Mouse (Mus musculus) heart, embryonic 14.5 days (tissue): ENCODE measurements around the gene Prkar1a. TPM values are rescaled to one million over a fixed set of nuclear protein-coding genes. Genes with fewer than 3 reads are reported as not detected.

Source experiments
- ATAC-seq: fragments of 200-750 bp; cut with Nextera tagmentation; 2 replicates; pipeline ENCODE4 v1.8.0; 2017; ENCODE audit warnings: low read depth, moderate TSS enrichment; ENCODE audit not compliant: insufficient number of reproducible peaks, insufficient read depth, low FRiP score
- H3K27ac ChIP-seq, 2 experiments: fragments of 200-500 bp in 1 of 2; fragments of 300-500 bp in 1 of 2; sonication (generic) in 1 of 2; replicated peaks in 1 of 2; 2 replicates each; pipeline ENCODE4 v1.5.1; 2012 to 2014; ENCODE audit warnings: low read depth in 2 of 2, low read length in 2 of 2, control low read depth in 1 of 2, mild to moderate bottlenecking in 1 of 2, mixed read lengths in 1 of 2; ENCODE audit not compliant: control insufficient read depth in 1 of 2, insufficient read depth in 1 of 2
- H3K27me3 ChIP-seq: fragments of 300-500 bp; sonication (generic); 2 replicates; pipeline ENCODE4 v1.6.1; 2014; ENCODE audit warnings: mild to moderate bottlenecking, low read length, control low read depth; ENCODE audit not compliant: control insufficient read depth, insufficient read depth
- H3K36me3 ChIP-seq: fragments of 300-500 bp; sonication (generic); 2 replicates; pipeline ENCODE4 v1.6.1; 2014; ENCODE audit warnings: mild to moderate bottlenecking, control low read depth, low read length, mixed read lengths; ENCODE audit not compliant: control insufficient read depth, insufficient read depth
- H3K4me1 ChIP-seq, 2 experiments: fragments of 200-500 bp in 1 of 2; fragments of 300-500 bp in 1 of 2; sonication (generic) in 1 of 2; 2 replicates each; pipeline ENCODE4 v1.6.1; 2012 to 2014; ENCODE audit warnings: low read length in 2 of 2, control low read depth in 1 of 2, mixed read lengths in 1 of 2; ENCODE audit not compliant: control insufficient read depth in 2 of 2, insufficient read depth in 2 of 2
- H3K4me2 ChIP-seq: fragments of 300-500 bp; sonication (generic); 2 replicates; pipeline ENCODE4 v1.6.1; 2014; ENCODE audit warnings: mild to moderate bottlenecking, low read length
- H3K4me3 ChIP-seq, 2 experiments: fragments of 200-500 bp in 1 of 2; fragments of 300-500 bp in 1 of 2; sonication (generic) in 1 of 2; 2 replicates each; pipeline ENCODE4 v1.5.1; 2012 to 2014; ENCODE audit warnings: low read length in 2 of 2, mild to moderate bottlenecking in 2 of 2, control low read depth in 1 of 2, low read depth in 1 of 2, moderate library complexity in 1 of 2; ENCODE audit not compliant: control insufficient read depth in 1 of 2, insufficient read depth in 1 of 2
- H3K9ac ChIP-seq: fragments of 300-500 bp; sonication (generic); 2 replicates; pipeline ENCODE4 v1.6.1; 2014; ENCODE audit warnings: mild to moderate bottlenecking, low read length
- H3K9me3 ChIP-seq: fragments of 300-500 bp; sonication (generic); 2 replicates; pipeline ENCODE4 v1.6.1; 2016; ENCODE audit warnings: low read length, control low read depth; ENCODE audit not compliant: control insufficient read depth
- WGBS: fragments of 180-500 bp; shearing (Covaris S2); extraction: QIAGEN DNeasy Blood & Tissue Kit; methylation state at CpG from one replicate; pipeline ENCODE4 v1.1.7; 2014; 5-methylcytosine and 5-hydroxymethylcytosine counted together
- polyA plus RNA-seq: library from polyadenylated mRNA; unstranded; fragments of >200 nt; fragmentation: Nextera tagmentation; extraction: Ambion mirVana; gene quantifications from 2 replicates; pipeline ENCODE4 v1.2.1, GENCODE M21; 2014

Prkar1a gene
- polyA plus RNA-seq, 1 experiment from 2014 or later, result 492 TPM

DNA sequence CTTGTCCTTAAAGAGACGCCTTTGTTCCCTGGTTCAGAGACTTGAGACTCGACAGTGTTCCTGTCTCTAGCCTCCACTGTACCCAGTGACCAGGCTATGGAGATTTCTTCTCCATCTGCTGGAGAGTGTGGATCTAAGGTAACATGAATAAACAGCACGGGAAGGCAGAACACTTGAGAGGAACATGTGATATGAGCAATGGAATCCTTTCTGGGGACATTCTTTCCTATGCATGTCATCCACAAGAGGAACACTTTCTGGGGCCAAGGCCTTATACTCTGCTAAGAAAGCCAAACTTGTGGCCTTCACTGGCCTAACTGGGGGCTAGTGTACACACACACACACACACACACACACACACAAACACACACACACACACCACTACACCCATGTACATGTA is 32.4 kb downstream of the Prkar1a start:
- Histone ChIP-seq H3K4me2 (0 out of 2 replicates have a peak overlapping the region, but pooled peaks have one; percentile 7), H3K27ac (peak overlapping the region; percentile 54 to 61), H3K4me3 (no peak overlapping the region), H3K27me3 (no peaks in the 10 kb centered on the region), H3K9ac (no peak overlapping the region), H3K4me1 (peaks cover 12 to 17% of the 10 kb centered on the region in 2 experiments), H3K9me3 (no peaks in the 10 kb centered on the region), H3K36me3 (no peaks in the 10 kb centered on the region)
- WGBS, result 43% methylated on average over 3 of the region's 3 CpGs
- peak; percentile 62 for ATAC-seq

DNA sequence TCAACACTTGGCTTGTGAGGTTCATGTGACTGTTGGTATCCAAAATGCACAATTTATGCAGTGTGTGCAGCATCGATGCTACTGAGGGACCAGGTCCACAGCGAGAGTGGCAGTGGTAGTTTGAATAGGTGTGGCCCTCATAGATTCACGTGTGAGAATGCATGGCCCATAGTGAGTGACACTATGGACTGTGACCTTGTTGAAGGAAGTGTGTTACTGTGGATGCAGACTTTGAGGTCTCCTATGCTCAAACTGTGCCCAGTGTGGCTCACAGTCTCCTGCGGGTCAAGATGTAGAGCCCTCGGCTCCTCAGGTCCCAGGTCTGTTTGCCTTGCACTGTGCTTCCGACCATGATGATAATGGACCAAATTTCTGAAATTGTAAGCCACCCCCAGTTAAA is 33.0 kb downstream of the Prkar1a start:
- WGBS, result 92% methylated on average over 6 of the region's 6 CpGs
- Histone ChIP-seq H3K36me3 (no peaks in the 10 kb centered on the region), H3K4me1 (peaks cover 12 to 17% of the 10 kb centered on the region in 2 experiments), H3K4me2 (no peak overlapping the region), H3K27ac (peak overlapping the region; percentile 42 to 61; a peak in 3 of 4 replicates), H3K9me3 (no peaks in the 10 kb centered on the region), H3K9ac (no peak overlapping the region), H3K4me3 (no peak overlapping the region), H3K27me3 (no peaks in the 10 kb centered on the region)
- no peak; the same call in 1 of the 2 replicates for ATAC-seq

DNA sequence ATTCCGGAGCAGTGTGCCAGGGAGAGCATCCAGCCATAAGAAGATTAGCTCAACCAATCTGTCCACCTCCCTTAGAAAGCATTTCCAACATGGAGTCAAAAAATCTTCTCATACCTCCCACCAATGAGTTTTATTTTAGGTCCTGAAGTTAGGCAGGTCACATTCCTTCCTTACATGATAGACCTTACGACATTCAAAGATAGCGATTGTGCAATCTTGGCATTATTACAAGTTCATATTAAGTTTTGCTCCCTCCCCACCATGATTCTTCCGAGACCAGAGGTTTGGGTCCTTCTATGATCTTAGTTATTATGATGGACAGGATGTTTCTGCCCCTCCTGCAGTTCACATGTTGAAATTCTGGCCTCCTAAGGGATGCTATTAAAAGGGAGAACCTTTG is 40.3 kb downstream of the Prkar1a start:
- H3K27ac ChIP-seq, result no peak overlapping the region
- no peaks in the 10 kb centered on the region for H3K27me3 ChIP-seq
- no peaks in the 10 kb centered on the region; a peak in 1 of 4 replicates for H3K4me1 ChIP-seq
- H3K9ac ChIP-seq, result no peak overlapping the region
- no peak overlapping the region for H3K4me2 ChIP-seq
- ATAC-seq, result no peak
- WGBS, result 65% methylated on average over 4 of the region's 4 CpGs
- H3K9me3 ChIP-seq, result no peaks in the 10 kb centered on the region
- H3K4me3 ChIP-seq, result no peak overlapping the region
- no peaks in the 10 kb centered on the region for H3K36me3 ChIP-seq

DNA sequence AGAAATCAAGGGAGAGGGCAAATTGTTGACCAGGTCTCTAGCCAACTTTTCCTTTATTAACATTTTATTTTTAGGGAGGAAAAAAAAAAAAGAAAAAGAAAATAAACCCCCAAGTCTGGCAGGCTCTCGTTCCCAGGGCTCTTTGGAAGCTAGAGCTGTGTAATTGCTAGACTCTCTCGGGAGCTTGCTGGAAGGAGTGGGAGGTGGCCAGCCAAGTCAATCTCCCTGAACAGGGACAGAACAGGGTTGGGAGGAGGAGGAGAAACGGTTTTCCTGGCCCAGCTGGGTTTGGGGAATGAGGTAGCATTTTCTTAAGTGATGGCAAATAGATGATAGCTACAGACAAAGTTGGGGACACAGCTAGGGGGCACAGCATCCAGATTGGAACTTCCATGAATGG is 43.5 kb downstream of the Prkar1a start:
- no peak for ATAC-seq
- Histone ChIP-seq H3K36me3 (no peaks in the 10 kb centered on the region), H3K9me3 (no peaks in the 10 kb centered on the region), H3K27me3 (no peaks in the 10 kb centered on the region), H3K27ac (no peak overlapping the region), H3K4me2 (no peak overlapping the region), H3K4me3 (no peak overlapping the region), H3K4me1 (no peaks in the 10 kb centered on the region; a peak in 1 of 4 replicates), H3K9ac (no peak overlapping the region)
- WGBS, result 43% methylated on average over 3 of the region's 3 CpGs

DNA sequence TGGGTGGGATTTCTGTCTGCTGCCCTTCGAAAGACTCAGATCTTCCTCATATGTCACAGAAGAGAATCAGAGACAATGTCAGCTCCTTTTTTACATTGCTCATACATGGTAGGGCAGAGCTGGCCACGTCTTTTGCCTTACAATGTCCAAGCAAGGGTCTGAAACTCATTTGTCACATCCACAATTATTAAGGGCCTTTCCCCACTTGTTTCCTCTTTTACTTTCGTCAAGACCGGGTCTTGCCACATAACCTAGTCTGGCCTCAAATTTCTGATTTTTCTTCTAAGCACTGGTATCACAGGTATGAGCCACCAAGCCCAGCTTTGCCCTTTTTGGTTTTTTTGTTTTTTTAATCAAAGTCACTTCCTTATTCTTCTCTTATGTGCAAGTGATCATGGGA is 47.3 kb downstream of the Prkar1a start:
- Histone ChIP-seq H3K4me1 (no peaks in the 10 kb centered on the region; a peak in 1 of 4 replicates), H3K27me3 (no peaks in the 10 kb centered on the region), H3K36me3 (no peaks in the 10 kb centered on the region), H3K27ac (no peak overlapping the region), H3K4me3 (no peak overlapping the region), H3K9ac (no peak overlapping the region), H3K9me3 (no peaks in the 10 kb centered on the region), H3K4me2 (no peak overlapping the region)
- WGBS, result 89% methylated on average over 4 of the region's 4 CpGs
- ATAC-seq, result no peak

DNA sequence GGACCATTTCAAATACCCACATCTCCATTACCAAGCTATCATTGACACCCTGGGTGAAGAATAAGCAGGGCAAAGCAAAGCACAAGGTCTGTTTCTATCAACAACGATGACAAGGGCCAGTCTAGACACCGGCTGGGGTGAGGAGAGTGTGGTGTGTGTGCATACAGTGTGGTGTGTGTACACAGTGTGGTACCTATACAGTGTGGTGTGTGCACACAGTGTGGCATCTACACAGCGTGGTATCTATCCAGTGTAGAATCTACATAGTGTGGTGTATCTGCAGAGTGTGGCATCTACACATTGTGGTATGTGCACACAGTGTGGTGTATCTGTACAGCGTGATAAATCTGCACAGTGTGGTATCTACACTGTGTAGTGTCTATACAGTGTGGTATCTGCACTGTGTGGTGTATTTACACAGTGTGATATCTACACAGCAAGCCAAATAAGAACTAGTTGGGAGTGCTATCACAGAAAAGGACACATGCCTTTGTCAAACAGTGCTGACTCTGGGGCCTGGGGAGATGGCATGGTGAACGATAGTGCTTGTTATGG is 48.0 kb downstream of the Prkar1a start:
- Histone ChIP-seq H3K27ac (no peak overlapping the region), H3K27me3 (no peaks in the 10 kb centered on the region), H3K36me3 (no peaks in the 10 kb centered on the region), H3K4me3 (no peak overlapping the region), H3K9me3 (no peaks in the 10 kb centered on the region), H3K4me2 (no peak overlapping the region), H3K4me1 (no peaks in the 10 kb centered on the region; a peak in 1 of 4 replicates), H3K9ac (no peak overlapping the region)
- 77% methylated on average over 5 of the region's 5 CpGs for WGBS
- ATAC-seq, result peak; percentile 22; the same call in 1 of the 2 replicates

DNA sequence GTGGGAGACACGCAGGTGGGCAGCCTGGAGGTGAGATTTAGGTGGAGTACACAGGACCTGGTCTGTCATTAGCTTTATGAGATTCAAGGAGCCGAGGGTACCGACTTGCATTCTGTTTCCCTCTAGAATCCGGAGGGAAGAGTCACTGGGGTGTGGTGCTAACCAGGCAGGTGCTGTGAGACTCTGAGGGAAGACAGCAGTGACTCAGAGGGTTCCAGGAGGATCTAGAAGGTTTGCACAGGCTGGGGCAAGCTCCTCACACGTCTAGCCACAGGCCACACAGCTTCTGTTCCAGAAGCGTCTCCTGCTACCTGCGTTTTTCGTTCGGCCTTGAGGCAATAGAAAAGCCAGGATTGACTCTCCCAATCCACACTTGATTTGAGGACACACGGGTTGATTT is 49.5 kb downstream of the Prkar1a start:
- no peak overlapping the region for H3K4me2 ChIP-seq
- H3K4me3 ChIP-seq, result no peak overlapping the region
- H3K9me3 ChIP-seq, result no peaks in the 10 kb centered on the region
- H3K4me1 ChIP-seq, result peaks cover 0 to 2% of the 10 kb centered on the region in 2 experiments; a peak in 1 of 4 replicates
- no peak overlapping the region for H3K9ac ChIP-seq
- WGBS, result 84% methylated on average over 10 of the region's 10 CpGs
- ATAC-seq, result no peak
- no peak overlapping the region for H3K27ac ChIP-seq
- H3K36me3 ChIP-seq, result no peaks in the 10 kb centered on the region
- no peaks in the 10 kb centered on the region for H3K27me3 ChIP-seq

DNA sequence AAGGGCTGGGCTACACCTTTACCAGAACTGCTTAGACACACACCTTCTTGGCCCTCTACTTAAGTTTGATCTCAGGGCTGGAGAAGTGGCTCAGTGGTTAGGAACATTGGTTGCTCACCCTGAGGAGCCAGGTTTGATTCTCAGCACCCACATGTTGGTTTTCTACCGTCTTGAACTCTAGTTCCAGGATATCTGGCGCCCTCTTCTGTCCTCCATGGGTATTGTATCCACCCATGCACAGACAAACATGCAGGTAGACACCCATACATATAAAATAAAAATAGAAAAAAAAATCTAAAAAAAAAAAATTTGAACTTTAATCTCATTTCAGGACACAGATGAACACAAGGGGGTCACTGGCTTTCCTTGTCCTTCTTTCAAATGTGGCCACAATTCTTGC is 50.6 kb downstream of the Prkar1a start:
- ATAC-seq, result no peak
- Histone ChIP-seq H3K27me3 (no peaks in the 10 kb centered on the region), H3K4me2 (no peak overlapping the region), H3K27ac (no peak overlapping the region), H3K4me3 (no peak overlapping the region), H3K36me3 (no peaks in the 10 kb centered on the region), H3K4me1 (peaks cover 0 to 2% of the 10 kb centered on the region in 2 experiments; a peak in 1 of 4 replicates), H3K9me3 (no peaks in the 10 kb centered on the region), H3K9ac (no peak overlapping the region)
- WGBS, result 50% methylated on average over 2 of the region's 2 CpGs
